Comparison of ENCODE assay signal across 8 mouse cellular contexts in the genomic region with DNA sequence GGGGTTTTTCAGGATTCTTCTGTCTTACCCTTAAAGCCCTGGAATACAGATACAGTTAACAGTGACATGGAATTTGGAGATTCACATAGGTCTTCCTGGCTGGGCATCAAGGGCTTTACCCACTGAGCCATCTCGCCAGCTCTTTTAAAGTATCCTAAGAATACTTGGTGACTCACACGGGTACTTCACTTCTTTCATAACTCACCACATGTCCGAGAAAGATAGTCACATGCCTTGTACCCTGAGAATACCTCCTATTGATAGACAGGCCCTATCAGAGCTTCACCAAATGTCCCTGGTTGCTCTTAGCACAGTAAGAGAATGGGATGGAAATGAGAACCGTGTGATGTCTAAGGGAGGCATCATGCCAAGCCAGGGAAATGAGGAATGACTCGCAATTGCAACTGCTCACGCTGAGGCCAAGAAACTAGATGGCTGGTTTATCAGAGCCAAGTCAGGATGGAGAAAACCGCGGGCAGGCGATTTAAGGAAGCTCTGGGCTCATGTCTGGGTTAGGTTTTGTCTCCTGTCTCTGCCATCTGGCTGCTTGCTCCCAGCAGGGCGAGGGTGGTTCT. TPM values are rescaled to one million over a fixed set of nuclear protein-coding genes. Genes with fewer than 3 reads are reported as not detected.
DNase-seq lines count a peak whose midpoint lies in the region; ATAC-seq lines count a peak whose summit lies in the region.

No protein-coding gene starts in this region.

- H3K4me1 ChIP-seq in forebrain, embryonic 11.5 days (replicated peaks; ENCODE audit: control insufficient read depth, insufficient read depth, low read length), result no peaks in the 10 kb centered on the region
- H3K4me1 ChIP-seq in limb, embryonic 10.5 days, result peaks cover 14% of the 10 kb centered on the region; the same call in 1 of the 2 replicates
- peaks cover 10% of the 10 kb centered on the region; the same call in 1 of the 2 replicates for H3K4me1 ChIP-seq in midbrain, embryonic 14.5 days (ENCODE audit: control insufficient read depth, insufficient read depth, low read length)

- H3K36me3 ChIP-seq in forebrain, embryonic 11.5 days (ENCODE audit: control insufficient read depth, insufficient read depth, low read length), result no peaks in the 10 kb centered on the region
- no peaks in the 10 kb centered on the region for H3K36me3 ChIP-seq in limb, embryonic 10.5 days
- no peaks in the 10 kb centered on the region for H3K36me3 ChIP-seq in midbrain, embryonic 14.5 days (ENCODE audit: control insufficient read depth, insufficient read depth, low read length)

- no peaks in the 10 kb centered on the region for H3K9me3 ChIP-seq in forebrain, embryonic 11.5 days (ENCODE audit: control insufficient read depth, low read length)
- no peaks in the 10 kb centered on the region for H3K9me3 ChIP-seq in limb, embryonic 10.5 days (replicated peaks)
- no peaks in the 10 kb centered on the region for H3K9me3 ChIP-seq in midbrain, embryonic 14.5 days (ENCODE audit: control insufficient read depth, low read length)

- peak overlapping the region; percentile 76 for H3K9ac ChIP-seq in forebrain, embryonic 11.5 days (ENCODE audit: low read length)
- H3K9ac ChIP-seq in midbrain, embryonic 14.5 days (replicated peaks; ENCODE audit: low read length), result peak overlapping the region; percentile 69

- DNase-seq in layer of hippocampus, adult 9-10 months (ENCODE audit: low spot score), result peak; percentile 21
- DNase-seq in layer of hippocampus, adult 11-12 months (ENCODE audit: low spot score), result no peak
- peak; percentile 82 for DNase-seq in NIH3T3 (ENCODE audit: low read depth)
- DNase-seq in forebrain, embryonic 11.5 days (ENCODE audit: low spot score), result no peak
- DNase-seq in limb, embryonic 10.5 days (ENCODE audit: low spot score), result no peak
- no peak for DNase-seq in midbrain, embryonic 14.5 days
- DNase-seq in T-cell, adult 2 months (ENCODE audit: low spot score), result no peak
- no peak for DNase-seq in gastrocnemius, adult 18-20 months (ENCODE audit: low spot score)

- peak; percentile 10; the same call in 1 of the 2 replicates for ATAC-seq in forebrain, embryonic 11.5 days (replicated peaks; ENCODE audit: low FRiP score)
- no peak for ATAC-seq in midbrain, embryonic 14.5 days (ENCODE audit: low FRiP score, low TSS enrichment)

- peak overlapping the region; percentile 51 for H3K4me3 ChIP-seq in forebrain, embryonic 11.5 days (ENCODE audit: low read depth, low read length)
- peak overlapping the region; percentile 60 for H3K4me3 ChIP-seq in limb, embryonic 10.5 days
- H3K4me3 ChIP-seq in midbrain, embryonic 14.5 days (replicated peaks; ENCODE audit: low read depth, low read length), result peak overlapping the region; percentile 56

- H3K27me3 ChIP-seq in forebrain, embryonic 11.5 days (ENCODE audit: control insufficient read depth, insufficient read depth, low read length), result no peaks in the 10 kb centered on the region
- no peaks in the 10 kb centered on the region for H3K27me3 ChIP-seq in limb, embryonic 10.5 days (ENCODE audit: low read depth, poor library complexity, severe bottlenecking)
- H3K27me3 ChIP-seq in midbrain, embryonic 14.5 days (ENCODE audit: control insufficient read depth, insufficient read depth, low read length), result no peaks in the 10 kb centered on the region

- peak overlapping the region; percentile 65 for H3K27ac ChIP-seq in forebrain, embryonic 11.5 days (ENCODE audit: low read depth, low read length)
- peak overlapping the region; percentile 92 for H3K27ac ChIP-seq in limb, embryonic 10.5 days
- H3K27ac ChIP-seq in midbrain, embryonic 14.5 days (replicated peaks; ENCODE audit: low read depth, low read length), result peak overlapping the region; percentile 98

- whole genome bisulfite sequencing in forebrain, embryonic 11.5 days, result 48% methylated on average over 10 of the region's 10 CpGs
- WGBS in limb, embryonic 10.5 days, result 51% methylated on average over 10 of the region's 10 CpGs
- 35% methylated on average over 10 of the region's 10 CpGs for WGBS in midbrain, embryonic 14.5 days

- H3K4me2 ChIP-seq in forebrain, embryonic 11.5 days (ENCODE audit: low read depth, low read length, severe bottlenecking), result peak overlapping the region; percentile 76
- H3K4me2 ChIP-seq in midbrain, embryonic 14.5 days (ENCODE audit: low read length), result peak overlapping the region; percentile 88

RNA-seq across cellular contexts. Expression of a gene that starts 44.7 kb away (rescaled TPM):
- 122 and 135 TPM in 2 replicates for polyA plus RNA-seq in forebrain, embryonic 11.5 days (2014; fragmentation: Nextera tagmentation; extraction: Ambion mirVana)
- polyA plus RNA-seq in limb, embryonic 10.5 days (2016; fragmentation: Nextera tagmentation; extraction: Ambion mirVana), result 24.8 and 26.2 TPM in 2 replicates
- 20.8 and 27.8 TPM in 2 replicates for polyA plus RNA-seq in midbrain, embryonic 14.5 days (2014; fragmentation: Nextera tagmentation; extraction: Ambion mirVana)
- total RNA-seq in gastrocnemius, adult 18-20 months (2021), result 1 to 10 TPM; 1.1 to 2.4 TPM

Comparison
In these comparisons a context has a peak if more than half of its experiments do, and no peak if none do; other contexts are left out.
1. DNase-seq: peak in layer of hippocampus, adult 9-10 months (single experiment) and NIH3T3 (single experiment); none in layer of hippocampus, adult 11-12 months (single experiment), forebrain, embryonic 11.5 days (single experiment), limb, embryonic 10.5 days (single experiment), midbrain, embryonic 14.5 days (single experiment), T-cell, adult 2 months (single experiment) and gastrocnemius, adult 18-20 months (single experiment).
2. Peak in every context shown above with its lines, with median percentiles within 50 percentile points of each other: H3K27ac ChIP-seq and H3K4me3 ChIP-seq.